Mouse (Mus musculus): ENCODE results near the gene Gm17949. TPM values are rescaled to one million over a fixed set of nuclear protein-coding genes. Genes with fewer than 3 reads are reported as not detected.
A peak's percentile ranks its signal among the peaks of the same experiment; 100 is the strongest.

The Gm17949 gene
- total and polyA plus RNA-seq, 3 experiments = 0.08 to 0.13 TPM; not detected in 1

DNA sequence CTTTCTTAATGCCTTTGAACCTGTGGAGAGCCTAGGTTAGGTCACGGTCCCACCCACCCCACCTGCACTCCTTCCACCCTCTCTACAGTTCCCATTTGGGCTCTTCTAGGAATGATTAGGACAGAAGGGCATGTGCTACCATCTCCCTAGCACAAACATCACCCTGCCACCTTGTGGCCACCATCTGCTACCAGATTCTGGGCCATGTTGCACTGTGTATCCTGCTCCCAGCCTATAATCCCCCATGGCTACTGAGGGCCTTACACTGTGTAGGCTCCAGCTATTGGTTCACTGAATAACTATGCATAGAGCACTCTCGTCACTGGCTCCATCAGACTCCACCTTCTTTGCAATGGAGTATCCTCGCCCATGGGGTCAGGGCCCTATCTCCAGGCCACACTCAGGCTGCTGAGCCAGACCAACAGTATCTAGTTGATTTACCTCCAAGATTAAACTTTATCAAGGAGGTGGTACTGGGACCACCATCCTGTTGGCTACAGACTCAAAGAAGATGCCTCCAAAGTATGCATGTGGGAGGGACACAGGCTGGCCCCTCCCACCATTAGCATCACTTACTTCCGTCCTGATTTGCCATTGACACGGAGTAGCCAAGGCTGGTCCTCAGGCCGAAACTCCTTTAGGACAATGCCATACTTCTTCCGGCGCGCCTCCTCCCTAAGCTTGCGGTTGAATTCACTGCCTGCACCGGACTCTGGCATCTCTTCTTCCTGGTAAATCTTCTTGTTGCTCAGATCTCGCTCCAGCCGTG is 3.9 kb upstream of the Gm17949 start:
- Histone ChIP-seq H3K4me3 (ENCODE audit: control insufficient read depth in 1 of 2, insufficient read depth in 1 of 2, low read depth in 2 of 2, low read length in 2 of 2) (no peak overlapping the region), H3K36me3 (ENCODE audit: control insufficient read depth in 1 of 2, insufficient read depth in 2 of 2, low read length in 2 of 2) (peaks cover 2 to 23% of the 10 kb centered on the region in 2 experiments), H3K9me3 (replicated peaks; ENCODE audit: insufficient read depth, low read length) (no peaks in the 10 kb centered on the region), H3K27ac (ENCODE audit: control insufficient read depth, low read depth, low read length) (no peak overlapping the region), H3K27me3 (ENCODE audit: control insufficient read depth in 1 of 2, insufficient read depth in 2 of 2, low read length in 2 of 2) (no peaks in the 10 kb centered on the region), H3K9ac (ENCODE audit: control insufficient read depth, low read depth, low read length, poor library complexity, severe bottlenecking) (no peak overlapping the region), H3K79me2 (ENCODE audit: control insufficient read depth, insufficient read depth, low read length, poor library complexity) (peaks cover 20% of the 10 kb centered on the region), H3K4me1 (ENCODE audit: control insufficient read depth in 1 of 2, insufficient read depth in 2 of 2, low read length in 2 of 2) (peaks cover 9 to 31% of the 10 kb centered on the region in 2 experiments; a peak in 3 of 4 replicates)
- TF ChIP-seq CTCF (IDR thresholded peaks at IDR 0.05 in 2 of 3, conservative IDR thresholded peaks at IDR 0.05 in 1 of 3; ENCODE audit: control insufficient read depth in 1 of 3, insufficient read depth in 1 of 3, low read depth in 2 of 3, low read length in 3 of 3, poor library complexity in 1 of 3, severe bottlenecking in 1 of 3) (peak in 2 of 3 experiments; percentile 32 to 40; a peak in 5 of 6 replicates), SMC3 (IDR thresholded peaks at IDR 0.05; ENCODE audit: low read depth, low read length) (peak; percentile 35), POLR2AphosphoS2 (IDR thresholded peaks at IDR 0.05; ENCODE audit: low read length) (no peak)
- DNase-seq (ENCODE audit: low read depth, low spot score) = no peak

DNA sequence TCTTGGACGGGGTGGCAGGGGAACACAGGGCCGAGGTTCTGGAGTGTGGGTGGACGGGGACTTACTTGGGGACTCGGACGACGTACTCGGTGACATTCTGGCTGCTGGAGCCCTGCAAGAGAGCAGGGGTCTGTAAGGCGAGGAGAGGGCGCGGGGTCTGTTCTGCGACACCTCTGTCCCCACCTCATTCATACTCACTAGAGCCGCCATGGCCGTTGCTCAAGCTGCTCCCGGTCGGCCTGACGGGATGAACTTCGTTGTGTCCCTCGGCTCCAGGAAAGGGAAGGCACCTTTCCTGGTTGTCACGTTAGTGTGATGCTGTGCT is 396 bp upstream of the Gm17949 start:
- peaks cover 6 to 17% of the 10 kb centered on the region in 2 experiments; a peak in 3 of 4 replicates for H3K4me1 ChIP-seq (ENCODE audit: control insufficient read depth in 1 of 2, insufficient read depth in 2 of 2, low read length in 2 of 2)
- no peaks in the 10 kb centered on the region for H3K27me3 ChIP-seq (ENCODE audit: control insufficient read depth in 1 of 2, insufficient read depth in 2 of 2, low read length in 2 of 2)
- H3K9ac ChIP-seq (ENCODE audit: control insufficient read depth, low read depth, low read length, poor library complexity, severe bottlenecking) = peak overlapping the region; percentile 88
- no peak for DNase-seq (ENCODE audit: low read depth, low spot score)
- H3K36me3 ChIP-seq (ENCODE audit: control insufficient read depth in 1 of 2, insufficient read depth in 2 of 2, low read length in 2 of 2) = peaks cover under 1 to 10% of the 10 kb centered on the region in 2 experiments
- no peaks in the 10 kb centered on the region for H3K9me3 ChIP-seq (replicated peaks; ENCODE audit: insufficient read depth, low read length)
- peak overlapping the region; percentile 76 for H3K27ac ChIP-seq (ENCODE audit: control insufficient read depth, low read depth, low read length)
- TF ChIP-seq ZKSCAN1 (IDR thresholded peaks at IDR 0.05; ENCODE audit: low read depth, low read length) (no peak), MAZ (IDR thresholded peaks at IDR 0.05; ENCODE audit: low read depth, low read length) (no peak), ETS1 (IDR thresholded peaks at IDR 0.05; ENCODE audit: low read depth, low read length) (no peak), POLR2AphosphoS5 (IDR thresholded peaks at IDR 0.05; ENCODE audit: borderline replicate concordance, low read depth, low read length) (no peak), NRF1 (IDR thresholded peaks at IDR 0.05; ENCODE audit: insufficient read depth, low read depth, low read length, poor library complexity, severe bottlenecking) (no peak), POLR2A (IDR thresholded peaks at IDR 0.05; ENCODE audit: control insufficient read depth in 1 of 2, insufficient read depth in 1 of 2, low read depth in 1 of 2, low read length in 2 of 2, poor library complexity in 1 of 2) (no peak), HCFC1 (IDR thresholded peaks at IDR 0.05; ENCODE audit: low read depth, low read length) (no peak), TCF12 (IDR thresholded peaks at IDR 0.05; ENCODE audit: low read depth, low read length) (no peak), GATA1 (IDR thresholded peaks at IDR 0.05; ENCODE audit: low read depth, low read length) (no peak), MEF2A (IDR thresholded peaks at IDR 0.05; ENCODE audit: extremely low read depth, insufficient replicate concordance, low read depth, low read length, poor library complexity, severe bottlenecking) (no peak), ELF1 (IDR thresholded peaks at IDR 0.05; ENCODE audit: low read depth, low read length) (no peak), MYB (IDR thresholded peaks at IDR 0.05; ENCODE audit: low read depth, low read length) (no peak), E2F4 (IDR thresholded peaks at IDR 0.05; ENCODE audit: borderline replicate concordance, low read depth, low read length) (no peak), MYC (IDR thresholded peaks at IDR 0.05; ENCODE audit: low read depth, low read length) (no peak), KAT2A (conservative IDR thresholded peaks at IDR 0.05; ENCODE audit: low read depth, low read length) (no peak), UBTF (IDR thresholded peaks at IDR 0.05; ENCODE audit: borderline replicate concordance, insufficient read depth, low read depth, low read length) (no peak), BHLHE40 (IDR thresholded peaks at IDR 0.05; ENCODE audit: borderline replicate concordance, low read depth, low read length) (no peak), MXI1 (IDR thresholded peaks at IDR 0.05; ENCODE audit: low read depth, low read length) (no peak), CHD1 (IDR thresholded peaks at IDR 0.05; ENCODE audit: low read depth, low read length) (no peak)
- peak overlapping the region; percentile 73 to 87 for H3K4me3 ChIP-seq (ENCODE audit: control insufficient read depth in 1 of 2, insufficient read depth in 1 of 2, low read depth in 2 of 2, low read length in 2 of 2)
- peaks cover 20% of the 10 kb centered on the region for H3K79me2 ChIP-seq (ENCODE audit: control insufficient read depth, insufficient read depth, low read length, poor library complexity)
